Mouse (Mus musculus): ENCODE measurements around the gene Plxnb3.
"Not testable (repeated sequence)": the region's sequence is repeated elsewhere in the genome, so short reads cannot be mapped to it uniquely, and the experiment has no call there.

The Plxnb3 gene

DNA sequence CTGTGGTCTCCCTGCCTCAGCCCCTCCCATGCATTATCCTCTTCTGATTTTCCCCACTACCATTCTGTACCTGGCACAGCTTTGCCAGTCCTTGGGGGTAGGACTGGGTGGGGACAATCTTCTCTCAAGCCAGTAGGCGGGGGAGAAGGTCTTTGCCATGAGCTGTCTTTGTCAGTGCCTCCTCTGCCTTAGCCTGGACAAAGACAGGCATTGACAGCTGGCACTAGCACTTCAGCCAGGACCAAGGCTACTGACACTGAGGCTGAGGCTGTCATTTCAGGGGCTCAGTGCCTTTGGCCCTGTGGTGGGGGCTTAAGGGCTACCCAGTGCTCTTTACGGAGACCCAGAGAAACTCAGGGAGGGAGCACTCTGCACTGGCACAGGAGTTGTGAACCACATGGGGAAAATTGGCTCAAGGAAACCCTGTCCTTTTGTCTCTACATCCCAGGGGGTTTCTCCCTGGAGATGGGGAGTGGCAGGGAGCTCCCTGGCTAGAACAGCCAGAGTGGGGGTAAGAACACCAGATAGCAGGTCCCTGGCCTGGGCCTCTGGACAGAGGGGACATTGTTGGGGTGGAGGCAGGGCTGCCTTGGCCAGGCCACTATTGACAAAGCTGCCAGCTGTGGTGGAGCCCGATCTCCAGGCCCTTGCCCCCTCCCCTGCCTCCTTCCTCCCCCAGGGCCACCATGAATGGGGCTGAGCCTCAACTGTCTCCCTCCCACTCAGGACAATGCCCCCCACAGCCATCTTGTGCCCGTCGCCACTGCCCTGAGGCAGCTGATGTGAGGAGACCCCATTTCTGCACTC lies at the start of gene Plxnb3:
Gene Plxnb3, plus strand, starts transcription at position 757 of the 807 bp plus-strand sequence.
- in situ Hi-C loops (cut with MboI, MseI), result no loop called here

DNA sequence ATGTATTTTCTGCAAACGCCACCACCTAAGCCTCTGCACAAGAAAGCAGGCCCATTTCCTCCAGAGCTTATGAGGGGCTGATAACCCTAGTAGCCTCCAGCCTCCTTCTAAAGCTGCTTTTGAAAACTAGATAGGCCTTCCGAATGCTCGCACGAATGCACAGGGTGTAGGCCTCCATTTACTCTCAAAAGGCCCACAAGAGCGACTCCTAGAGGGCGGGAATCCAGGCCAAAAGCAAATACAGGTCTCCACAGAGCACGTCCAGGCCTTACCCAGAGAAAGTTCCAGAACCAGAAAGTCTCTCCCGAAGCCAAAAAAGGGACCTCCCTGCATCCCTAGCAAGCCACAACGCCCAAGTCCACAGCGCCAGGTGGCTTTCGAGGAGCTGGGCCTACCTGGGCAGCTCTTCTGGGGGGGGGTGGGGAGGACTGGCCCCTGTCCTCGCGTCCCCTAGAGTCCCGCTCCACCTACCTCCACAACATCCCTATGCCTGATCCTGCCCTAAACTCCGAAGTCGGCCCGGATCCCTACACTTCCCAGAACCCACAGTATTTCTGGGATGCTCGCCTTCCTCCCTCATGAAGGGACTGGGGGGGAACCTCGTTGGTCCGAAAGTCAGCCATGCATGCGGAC lies 41.3 kb upstream of the Plxnb3 start:
- in situ Hi-C loops (cut with MboI, MseI), result loop anchor here (5.0 kb wide), 1 partner anchor 247 kb away; no protein-coding TSS in a partner anchor

DNA sequence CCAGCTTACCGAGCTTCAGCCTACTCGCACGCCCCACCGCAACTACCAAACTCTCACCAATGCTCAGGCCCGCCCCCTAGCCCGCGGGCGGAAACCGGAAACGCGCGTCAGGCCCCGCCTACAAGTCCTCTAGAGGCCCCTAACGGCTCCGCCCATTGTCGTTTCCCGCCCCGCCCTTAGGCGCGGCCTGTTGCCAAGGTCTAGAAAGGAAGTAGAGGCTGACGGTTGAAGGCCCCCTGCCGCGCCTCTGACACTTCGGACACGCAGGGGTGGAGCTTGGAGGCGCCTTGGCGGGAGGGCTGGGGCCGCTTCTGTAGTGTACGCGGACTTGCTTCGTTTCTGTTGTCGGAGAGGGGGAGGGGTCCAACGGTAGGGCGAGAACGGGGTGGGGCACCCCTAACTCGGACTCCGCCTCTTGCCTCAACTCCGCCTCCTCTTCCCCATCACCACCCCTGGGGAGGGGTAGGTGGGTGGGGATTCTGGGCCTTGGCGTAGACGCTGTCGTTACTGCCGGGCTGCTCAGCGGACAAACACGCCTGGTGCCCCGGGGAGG lies 40.7 kb upstream of the Plxnb3 start, which contains the start of the genes Bcap31 and Abcd1:
Gene Bcap31, minus strand, starts transcription at position 67 of the 553 bp plus-strand sequence.
Gene Abcd1, plus strand, starts transcription at position 489 of the 553 bp plus-strand sequence.
- in situ Hi-C loops (cut with MboI, MseI), result loop anchor here (5.0 kb wide), 1 partner anchor 246 kb away; no protein-coding TSS in a partner anchor

DNA sequence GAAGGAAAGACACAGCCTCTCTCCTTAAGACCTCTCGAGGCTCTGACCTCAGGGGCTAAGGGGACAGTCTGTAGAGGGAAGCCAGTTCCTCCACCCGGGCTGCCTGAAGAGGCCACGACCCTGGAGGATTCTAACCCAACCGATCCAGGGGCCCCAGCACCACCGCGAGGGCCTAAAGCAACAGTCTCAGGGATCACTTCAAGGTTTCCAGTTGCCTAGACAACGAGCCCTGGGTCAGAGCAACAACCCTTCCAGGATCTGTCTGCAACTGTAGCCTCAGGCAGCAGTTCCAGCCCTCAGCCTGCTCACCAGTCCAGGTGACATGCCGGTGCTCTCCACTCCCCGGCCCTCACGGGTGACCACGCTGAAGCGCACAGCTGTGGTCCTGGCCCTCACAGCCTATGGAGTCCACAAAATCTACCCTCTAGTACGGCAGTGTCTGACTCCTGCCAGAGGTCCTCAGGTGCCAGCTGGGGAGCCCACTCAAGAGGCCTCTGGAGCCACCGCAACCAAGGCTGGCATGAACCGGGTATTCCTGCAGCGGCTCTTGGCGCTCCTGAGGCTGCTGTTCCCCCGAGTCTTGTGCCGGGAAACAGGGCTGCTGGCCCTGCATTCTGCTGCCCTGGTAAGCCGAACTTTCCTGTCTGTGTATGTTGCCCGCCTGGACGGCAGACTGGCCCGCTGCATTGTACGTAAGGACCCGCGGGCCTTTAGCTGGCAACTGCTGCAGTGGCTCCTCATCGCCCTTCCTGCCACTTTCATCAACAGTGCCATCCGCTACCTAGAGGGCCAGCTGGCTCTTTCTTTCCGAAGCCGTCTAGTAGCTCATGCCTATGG lies 40.0 kb upstream of the Plxnb3 start:
- in situ Hi-C loops (cut with MboI, MseI), result loop anchor here (5.0 kb wide), 1 partner anchor 245 kb away; no protein-coding TSS in a partner anchor

DNA sequence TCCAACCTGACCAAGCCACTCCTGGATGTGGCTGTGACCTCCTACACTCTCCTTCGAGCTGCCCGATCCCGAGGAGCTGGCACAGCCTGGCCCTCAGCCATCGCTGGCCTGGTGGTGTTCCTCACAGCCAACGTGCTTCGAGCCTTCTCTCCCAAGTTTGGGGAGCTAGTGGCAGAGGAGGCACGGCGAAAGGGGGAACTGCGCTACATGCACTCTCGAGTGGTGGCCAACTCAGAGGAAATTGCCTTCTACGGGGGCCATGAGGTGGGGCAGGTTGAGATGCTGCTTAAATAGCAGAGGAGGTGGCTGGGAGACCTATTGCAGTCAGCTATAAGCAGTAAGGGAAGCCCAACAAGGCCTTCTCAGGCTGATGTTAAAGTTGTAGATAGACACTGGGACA lies 39.2 kb upstream of the Plxnb3 start:
- in situ Hi-C loops (cut with MboI, MseI), result loop anchor here (5.0 kb wide), 1 partner anchor 245 kb away; no protein-coding TSS in a partner anchor

DNA sequence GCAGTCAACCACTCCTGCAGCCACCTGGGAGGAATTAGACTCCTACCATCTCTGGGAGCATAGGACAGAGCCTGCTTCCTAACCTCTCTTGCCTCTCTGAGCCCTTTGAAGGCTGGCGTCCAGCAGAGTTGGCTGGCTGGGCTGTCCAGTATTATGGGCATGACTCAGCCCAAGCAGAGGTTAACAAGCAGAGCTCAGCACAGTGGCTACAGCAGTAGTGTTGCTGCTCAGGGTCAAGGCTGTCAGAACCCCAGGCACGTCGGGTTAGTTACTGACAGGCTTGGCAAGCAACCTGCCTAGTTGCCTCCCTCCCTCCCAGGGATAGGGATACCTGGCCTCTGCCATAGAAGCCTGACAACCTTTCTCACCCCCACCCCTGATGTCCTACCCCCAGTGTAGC lies 38.6 kb upstream of the Plxnb3 start:
- in situ Hi-C loops (cut with MboI, MseI), result loop anchor here (5.0 kb wide), 1 partner anchor 244 kb away; no protein-coding TSS in a partner anchor

DNA sequence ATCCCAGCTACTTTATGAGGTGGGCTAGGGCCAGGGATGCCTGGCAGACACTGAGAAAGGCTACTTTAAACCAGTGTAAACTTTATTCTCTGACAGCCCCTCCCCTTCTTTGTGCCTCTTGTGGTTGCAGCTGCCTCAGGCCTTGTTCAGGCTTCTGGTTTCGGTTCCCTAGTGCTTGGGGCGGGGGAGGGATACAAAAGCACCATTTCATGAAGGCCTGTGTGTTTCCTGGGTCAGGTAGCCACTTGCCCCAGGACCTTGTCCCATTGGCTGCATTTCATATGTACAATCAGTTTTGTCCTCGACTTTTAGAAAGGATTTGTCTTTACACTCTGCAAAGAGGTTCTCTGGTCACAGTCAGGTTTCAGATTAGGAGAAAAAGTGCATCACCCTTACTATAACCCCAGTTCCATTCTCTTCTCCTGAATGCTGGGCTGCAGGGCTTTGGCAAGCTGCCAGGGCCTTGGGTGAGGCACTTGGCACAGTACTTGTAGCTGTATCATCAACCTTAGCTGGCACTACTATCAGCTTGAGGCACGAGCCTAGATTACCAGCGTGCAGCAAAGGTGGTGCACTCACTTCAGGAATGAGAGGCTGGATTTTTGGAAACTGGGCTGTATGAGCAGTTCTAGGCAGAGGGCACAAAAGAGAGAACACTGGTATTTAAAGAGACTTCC lies 38.1 kb upstream of the Plxnb3 start:
- in situ Hi-C loops (cut with MboI, MseI), result loop anchor here (5.0 kb wide), 1 partner anchor 243 kb away; no protein-coding TSS in a partner anchor

DNA sequence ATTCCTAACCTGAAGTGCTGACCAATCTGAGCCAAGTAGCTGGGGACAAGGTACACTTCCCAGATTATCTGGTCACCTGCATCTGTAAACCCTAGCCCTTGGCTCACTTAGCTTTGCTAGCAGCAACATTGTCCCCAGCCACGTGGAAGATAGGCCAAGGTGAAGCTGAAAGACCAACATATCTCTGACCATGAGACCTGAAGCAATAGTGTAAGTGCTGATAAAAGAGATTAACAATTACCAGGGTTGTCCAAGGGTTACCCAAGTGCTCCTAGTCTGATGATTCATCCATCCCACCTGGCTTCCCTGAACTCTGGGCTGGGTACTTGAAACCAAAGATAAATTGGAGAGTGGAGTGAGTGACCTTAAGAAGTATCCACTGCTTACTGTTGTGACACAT lies 26.0 kb upstream of the Plxnb3 start:
- in situ Hi-C loops (cut with MboI, MseI), result no loop called here

DNA sequence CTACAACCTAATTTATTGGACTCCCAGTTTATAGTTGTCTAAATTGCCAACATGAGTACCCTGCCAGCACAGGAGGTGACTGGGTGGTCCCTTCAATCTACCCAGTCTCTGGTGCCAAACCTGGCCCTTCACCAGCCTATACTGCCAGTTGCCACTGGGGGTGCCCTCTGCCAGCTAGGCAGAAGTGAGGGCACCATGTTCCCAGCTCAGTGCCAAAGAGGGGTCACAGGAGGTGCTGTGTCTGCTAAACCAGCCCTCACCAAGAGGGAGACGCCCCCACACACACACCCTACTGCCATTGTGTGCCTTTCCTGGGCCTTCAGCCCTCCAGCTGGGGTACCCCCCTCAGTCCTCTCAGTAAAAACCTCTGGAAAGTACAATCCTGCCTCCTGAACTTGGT lies 18.7 kb upstream of the Plxnb3 start:
- in situ Hi-C loops (cut with MboI, MseI), result no loop called here

DNA sequence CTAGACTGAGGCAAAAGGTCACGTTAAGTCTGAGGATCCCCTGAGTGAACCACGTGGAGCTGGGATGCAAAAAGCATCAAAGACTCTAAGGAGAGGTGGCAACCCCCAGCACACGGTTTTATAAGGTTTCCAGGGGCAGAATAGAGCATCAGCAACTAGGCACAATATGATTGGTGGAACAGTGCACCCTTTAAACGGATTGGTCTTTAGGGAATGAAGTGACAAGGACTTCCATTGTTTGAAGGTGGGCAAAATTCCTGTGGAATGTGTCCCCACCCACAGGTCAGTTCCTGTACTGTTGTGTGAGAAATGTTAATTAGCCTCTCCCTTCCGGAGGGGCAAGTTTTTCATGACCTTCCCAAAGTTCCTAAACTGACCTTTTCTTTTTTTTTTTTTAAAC lies 17.7 kb upstream of the Plxnb3 start:
- in situ Hi-C loops (cut with MboI, MseI), result no loop called here

DNA sequence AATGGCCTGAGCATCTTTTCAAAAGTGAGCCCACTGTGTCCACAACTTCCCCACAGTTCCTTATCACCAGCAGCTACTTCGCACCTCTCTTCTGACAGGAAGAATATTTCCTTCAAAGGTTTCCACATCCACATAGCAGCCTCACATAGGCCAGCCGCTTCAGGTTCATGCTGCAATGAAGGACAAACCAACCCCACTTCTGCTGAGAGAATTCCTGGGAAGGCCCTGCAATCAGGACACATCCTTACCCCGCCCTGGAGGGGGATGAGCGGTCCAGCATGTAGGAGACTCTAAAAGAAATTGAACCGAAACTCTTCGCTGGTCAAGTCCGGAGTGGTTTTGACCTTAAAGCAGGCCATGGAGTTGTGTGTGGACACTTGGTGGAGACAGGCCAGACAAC lies 17.0 kb upstream of the Plxnb3 start:
- in situ Hi-C loops (cut with MboI, MseI), result not testable (repeated sequence)

DNA sequence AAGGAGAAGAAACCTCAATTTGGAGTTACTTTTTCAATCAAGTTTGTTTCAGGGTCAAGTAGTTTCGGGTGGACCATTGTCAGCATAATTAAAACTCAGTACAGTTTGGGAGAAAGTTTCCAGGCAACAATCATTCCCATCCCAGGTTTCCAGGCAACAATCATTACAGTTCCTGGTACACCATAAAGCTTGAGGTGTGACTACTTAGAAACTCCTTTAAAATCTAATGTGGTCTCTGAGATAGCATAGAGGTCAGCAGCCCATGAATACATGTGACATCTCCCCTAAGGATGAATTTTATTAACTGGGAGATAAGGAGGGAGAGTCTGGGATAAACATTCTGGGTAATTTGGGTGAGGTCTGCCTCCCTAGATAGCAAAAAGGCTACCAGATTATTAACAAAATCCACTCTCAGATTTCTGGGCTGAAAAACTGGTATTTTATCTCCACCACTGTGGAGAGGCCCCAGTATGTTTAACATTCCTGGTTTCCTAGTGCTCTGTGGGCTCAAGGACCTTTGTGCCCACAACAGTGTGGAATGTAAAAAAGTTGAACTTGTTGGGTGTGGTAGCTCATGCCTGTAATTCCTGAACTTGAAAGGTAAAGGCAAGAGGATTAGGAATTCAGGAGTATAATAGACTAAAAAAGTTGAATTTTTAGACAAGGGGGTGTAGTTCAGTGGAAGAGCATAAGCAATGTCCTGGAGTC lies 12.0 kb upstream of the Plxnb3 start:
- in situ Hi-C loops (cut with MboI, MseI), result no loop called here

DNA sequence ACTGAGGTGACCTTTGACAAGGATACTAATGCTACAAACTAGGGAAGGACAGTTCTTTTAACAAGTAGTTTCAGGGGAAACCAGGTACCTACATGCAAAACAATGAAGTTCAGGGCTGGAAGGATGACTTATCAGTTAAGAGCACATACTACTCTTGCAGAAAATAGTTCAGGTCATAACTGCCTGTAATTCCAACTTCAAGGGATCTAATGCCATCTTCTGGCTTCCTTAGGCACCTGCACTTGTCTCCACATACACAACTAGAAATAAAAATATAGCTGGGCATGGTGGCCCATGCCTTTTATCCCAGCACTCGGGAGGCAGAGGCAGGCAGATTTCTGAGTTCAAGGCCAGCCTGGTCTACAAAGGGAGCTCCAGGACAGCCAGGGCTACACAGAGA lies 7.9 kb upstream of the Plxnb3 start:
- in situ Hi-C loops (cut with MboI, MseI), result no loop called here

DNA sequence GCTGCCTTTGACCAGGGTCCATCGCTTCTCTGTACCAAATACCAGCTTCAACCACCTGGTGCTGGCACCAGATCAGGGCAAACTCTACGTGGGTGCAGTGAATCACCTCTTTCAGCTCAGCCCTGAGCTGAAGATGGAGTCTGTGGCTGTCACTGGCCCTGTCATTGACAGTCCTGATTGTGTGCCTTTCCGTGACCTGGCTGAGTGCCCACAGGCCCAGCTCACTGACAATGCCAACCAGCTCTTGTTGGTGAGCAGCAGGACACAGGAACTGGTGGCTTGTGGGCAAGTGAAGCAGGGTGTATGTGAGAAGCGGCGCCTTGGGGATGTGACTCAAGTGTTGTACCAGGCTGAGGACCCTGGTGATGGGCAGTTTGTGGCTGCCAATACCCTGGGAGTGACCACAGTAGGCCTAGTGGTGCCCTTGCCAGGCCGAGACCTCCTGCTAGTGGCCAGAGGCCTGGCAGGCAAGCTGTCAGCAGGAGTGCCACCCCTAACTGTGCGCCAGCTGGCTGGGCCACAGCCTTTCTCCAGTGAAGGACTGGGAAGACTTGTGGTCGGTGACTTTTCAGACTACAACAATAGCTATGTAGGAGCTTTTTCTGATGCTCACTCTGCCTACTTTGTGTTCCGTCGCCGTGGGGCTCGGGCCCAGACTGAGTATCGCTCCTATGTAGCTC lies 1.9 kb downstream of the Plxnb3 start:
- in situ Hi-C loops (cut with MboI, MseI), result no loop called here

DNA sequence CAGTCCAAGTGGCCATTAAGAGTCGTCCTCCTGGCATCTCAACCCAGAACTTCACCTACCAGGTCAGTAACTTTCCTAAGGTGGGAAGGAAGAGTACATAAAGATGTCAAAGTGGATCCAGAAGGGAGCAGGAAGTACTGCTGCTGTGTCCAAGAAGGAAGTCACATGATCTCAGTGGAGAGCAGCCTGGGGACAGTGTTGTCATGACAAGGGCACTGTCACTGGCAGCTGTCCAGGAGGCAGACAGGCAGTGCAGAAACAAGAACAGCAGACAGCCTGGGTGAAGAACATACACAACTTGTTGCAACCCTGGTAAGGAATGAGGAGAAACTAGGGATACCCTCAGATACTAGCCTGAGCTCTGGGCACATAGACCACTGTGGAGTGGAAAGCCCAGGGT lies 8.4 kb downstream of the Plxnb3 start:
- in situ Hi-C loops (cut with MboI, MseI), result no loop called here

DNA sequence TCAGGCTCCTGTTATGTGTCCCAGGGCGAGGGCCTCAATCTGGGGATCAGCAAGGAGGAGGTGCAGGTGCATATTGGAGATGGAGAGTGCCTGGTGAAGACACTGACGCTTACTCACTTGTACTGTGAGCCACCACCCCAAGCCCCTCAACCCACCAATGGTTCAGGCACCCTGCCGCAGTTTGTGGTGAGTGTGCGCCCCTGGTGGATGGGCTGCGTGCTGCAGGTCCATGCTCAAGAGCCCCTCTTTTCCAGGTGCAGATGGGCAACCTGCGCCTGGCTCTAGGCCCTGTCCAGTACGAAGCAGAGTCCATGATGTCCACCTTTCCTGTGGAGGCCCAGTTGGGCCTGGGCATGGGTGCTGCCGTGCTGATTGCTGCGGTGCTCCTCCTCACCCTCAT lies 10.4 kb downstream of the Plxnb3 start:
- in situ Hi-C loops (cut with MboI, MseI), result no loop called here

DNA sequence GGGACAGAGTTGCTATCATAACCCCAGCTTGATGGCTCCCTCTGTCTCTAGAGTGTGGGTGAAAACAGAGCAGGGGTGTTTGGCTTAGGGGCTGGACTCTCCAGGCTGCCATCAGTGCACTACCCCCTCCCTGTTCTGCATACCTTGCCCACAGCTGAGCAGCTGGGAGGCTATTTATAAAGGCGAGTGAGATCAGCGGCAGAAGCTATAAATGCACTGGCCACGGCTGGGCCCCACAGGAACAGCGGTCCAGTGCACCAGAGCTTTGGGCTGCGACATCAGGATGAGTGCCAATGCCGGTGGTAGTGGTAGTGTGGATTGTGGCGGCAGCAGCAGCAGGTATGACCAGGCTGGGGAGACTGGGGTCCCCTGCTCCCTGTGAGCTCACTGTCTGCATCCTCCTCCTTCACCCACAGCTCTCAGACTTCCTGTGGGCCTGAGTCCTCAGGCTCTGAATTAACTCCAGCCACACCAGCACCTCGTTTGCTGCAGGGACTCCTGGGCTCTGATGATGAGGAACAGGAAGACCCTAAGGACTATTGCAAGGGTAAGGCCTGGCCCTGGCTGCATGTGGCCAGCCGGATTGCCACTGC lies 17.4 kb downstream of the Plxnb3 start, which contains the start of gene Srpk3:
Gene Srpk3, plus strand, starts transcription at position 238 of the 593 bp plus-strand sequence.
- in situ Hi-C loops (cut with MboI, MseI), result no loop called here

DNA sequence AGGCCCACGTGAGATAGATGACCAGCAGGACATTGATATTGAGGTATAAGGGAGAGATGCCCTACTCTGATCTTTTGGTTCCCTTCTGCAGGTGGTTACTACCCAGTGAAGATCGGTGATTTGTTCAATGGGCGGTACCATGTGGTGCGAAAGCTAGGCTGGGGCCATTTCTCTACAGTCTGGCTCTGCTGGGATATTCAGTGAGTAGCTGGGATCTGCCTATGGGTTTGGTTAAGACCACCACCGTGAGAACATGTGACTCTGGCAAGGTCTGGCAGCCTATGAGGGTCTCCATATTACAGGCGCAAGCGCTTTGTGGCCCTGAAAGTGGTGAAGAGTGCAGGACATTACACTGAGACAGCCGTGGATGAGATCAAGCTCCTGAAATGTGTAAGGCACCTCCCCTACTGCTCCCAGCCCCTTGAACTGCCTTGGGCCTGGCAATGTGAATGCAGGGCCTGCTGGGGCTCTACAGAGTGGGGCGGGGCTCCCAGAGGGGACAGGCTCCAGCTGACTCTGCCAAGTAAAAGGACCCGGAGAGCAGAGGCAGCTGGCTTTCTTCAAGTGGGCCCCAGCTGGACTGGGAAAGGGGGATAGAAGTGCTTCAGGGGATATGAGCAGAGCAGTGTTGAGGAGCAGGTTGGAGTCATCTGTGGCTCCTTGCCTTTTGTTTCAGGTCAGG lies 18.1 kb downstream of the Plxnb3 start:
- in situ Hi-C loops (cut with MboI, MseI), result no loop called here
